Mouse (Mus musculus): ENCODE measurements around the gene Traf6. TPM values are rescaled to one million over a fixed set of nuclear protein-coding genes. Genes with fewer than 3 reads are reported as not detected.

The Traf6 gene
- polyA plus RNA-seq, 1 experiment from 2014 or later, result 2.8 TPM

DNA sequence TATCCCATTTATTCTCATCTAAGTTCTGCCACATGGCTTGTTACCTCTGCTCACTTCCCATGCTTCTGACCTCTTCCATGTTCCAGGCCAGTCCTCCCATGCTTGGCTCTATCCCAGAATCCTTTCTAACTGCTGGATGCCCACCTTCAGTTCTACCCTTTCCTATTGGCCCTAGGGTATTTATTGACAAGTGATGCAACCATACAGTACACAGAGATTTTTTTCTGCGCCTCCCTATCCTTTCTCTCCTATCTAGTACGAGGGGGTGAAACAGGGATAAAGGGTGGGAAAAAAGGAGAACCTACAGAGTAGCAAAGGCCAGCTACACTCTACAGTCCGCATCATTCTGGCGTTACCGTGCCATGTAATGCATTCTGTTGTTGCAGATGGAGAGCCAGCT lies 9.8 kb downstream of the Traf6 start:
- H3K27me3 ChIP-seq (ENCODE audit: insufficient read depth, low read length), result no peaks in the 10 kb centered on the region
- H3K9ac ChIP-seq (replicated peaks), result no peak overlapping the region
- peaks cover 64% of the 10 kb centered on the region for H3K36me3 ChIP-seq (replicated peaks; ENCODE audit: insufficient read depth, low read length)
- ATAC-seq, result 0 out of 2 replicates have a peak, but pooled peaks have one; percentile 21
- H3K4me1 ChIP-seq (ENCODE audit: insufficient read depth), result no peaks in the 10 kb centered on the region
- DNase-seq, result no peak
- H3K9me3 ChIP-seq (ENCODE audit: low read length), result no peaks in the 10 kb centered on the region
- WGBS (ENCODE audit: insufficient replicate concordance), result 82% methylated on average over 5 of the region's 5 CpGs
- no peak overlapping the region for H3K27ac ChIP-seq (ENCODE audit: low read depth)
- TF ChIP-seq EP300 (IDR thresholded peaks at IDR 0.05; ENCODE audit: low read depth) (no peak), CTCF (IDR thresholded peaks at IDR 0.05; ENCODE audit: low read depth) (no peak)
- no peak overlapping the region for H3K4me3 ChIP-seq (ENCODE audit: low read depth, low read length)
- H3K4me2 ChIP-seq (ENCODE audit: low read depth, low read length), result no peak overlapping the region

- ATAC-seq, result no peak
These were observed 12.1 kb downstream of the Traf6 start for GRCm38 (mm10) chr2:101690252-101690827.

GRCm38 (mm10) chr2:101693043-101693442 lies 14.8 kb downstream of the Traf6 start:
- 63% methylated on average over 4 of the region's 4 CpGs for WGBS (ENCODE audit: insufficient replicate concordance)
- H3K4me1 ChIP-seq (ENCODE audit: insufficient read depth), result peaks cover 3% of the 10 kb centered on the region; the same call in 1 of the 2 replicates
- no peak overlapping the region for H3K4me3 ChIP-seq (ENCODE audit: low read depth, low read length)
- H3K9me3 ChIP-seq (ENCODE audit: low read length), result no peaks in the 10 kb centered on the region
- ATAC-seq (no peak), DNase-seq (no peak)
- peaks cover 53% of the 10 kb centered on the region for H3K36me3 ChIP-seq (replicated peaks; ENCODE audit: insufficient read depth, low read length)
- no peak for TF ChIP-seq CTCF (IDR thresholded peaks at IDR 0.05; ENCODE audit: low read depth)
- no peak for TF ChIP-seq EP300 (IDR thresholded peaks at IDR 0.05; ENCODE audit: low read depth)
- no peaks in the 10 kb centered on the region for H3K27me3 ChIP-seq (ENCODE audit: insufficient read depth, low read length)
- H3K4me2 ChIP-seq (ENCODE audit: low read depth, low read length), result no peak overlapping the region
- no peak overlapping the region for H3K9ac ChIP-seq (replicated peaks)
- no peak overlapping the region for H3K27ac ChIP-seq (ENCODE audit: low read depth)

More at GRCm38 (mm10) chr2:101690252-101690827, 12.1 kb downstream of the Traf6 start:
- Histone ChIP-seq H3K27ac (ENCODE audit: low read depth) (no peak overlapping the region), H3K4me2 (ENCODE audit: low read depth, low read length) (no peak overlapping the region), H3K27me3 (ENCODE audit: insufficient read depth, low read length) (no peaks in the 10 kb centered on the region), H3K4me1 (ENCODE audit: insufficient read depth) (no peaks in the 10 kb centered on the region), H3K4me3 (ENCODE audit: low read depth, low read length) (no peak overlapping the region), H3K9ac (replicated peaks) (no peak overlapping the region), H3K9me3 (ENCODE audit: low read length) (no peaks in the 10 kb centered on the region), H3K36me3 (replicated peaks; ENCODE audit: insufficient read depth, low read length) (peaks cover 59% of the 10 kb centered on the region)
- DNase-seq, result no peak
- TF ChIP-seq EP300 (IDR thresholded peaks at IDR 0.05; ENCODE audit: low read depth), result no peak
- no peak for TF ChIP-seq CTCF (IDR thresholded peaks at IDR 0.05; ENCODE audit: low read depth)
- WGBS (ENCODE audit: insufficient replicate concordance), result 82% methylated on average over 9 of the region's 9 CpGs

- Histone ChIP-seq H3K27me3 (ENCODE audit: insufficient read depth, low read length) (no peaks in the 10 kb centered on the region), H3K9ac (replicated peaks) (no peak overlapping the region), H3K9me3 (ENCODE audit: low read length) (no peaks in the 10 kb centered on the region), H3K4me1 (ENCODE audit: insufficient read depth) (peaks cover 8% of the 10 kb centered on the region), H3K4me3 (ENCODE audit: low read depth, low read length) (no peak overlapping the region), H3K4me2 (ENCODE audit: low read depth, low read length) (no peak overlapping the region), H3K36me3 (replicated peaks; ENCODE audit: insufficient read depth, low read length) (peaks cover 53% of the 10 kb centered on the region), H3K27ac (ENCODE audit: low read depth) (no peak overlapping the region)
- DNase-seq (no peak), ATAC-seq (no peak)
- 53% methylated on average over 5 of the region's 5 CpGs for WGBS (ENCODE audit: insufficient replicate concordance)
- no peak for TF ChIP-seq EP300 (IDR thresholded peaks at IDR 0.05; ENCODE audit: low read depth)
- TF ChIP-seq CTCF (IDR thresholded peaks at IDR 0.05; ENCODE audit: low read depth), result peak; percentile 55
These were observed 15.5 kb downstream of the Traf6 start for GRCm38 (mm10) chr2:101693577-101694215.

DNA sequence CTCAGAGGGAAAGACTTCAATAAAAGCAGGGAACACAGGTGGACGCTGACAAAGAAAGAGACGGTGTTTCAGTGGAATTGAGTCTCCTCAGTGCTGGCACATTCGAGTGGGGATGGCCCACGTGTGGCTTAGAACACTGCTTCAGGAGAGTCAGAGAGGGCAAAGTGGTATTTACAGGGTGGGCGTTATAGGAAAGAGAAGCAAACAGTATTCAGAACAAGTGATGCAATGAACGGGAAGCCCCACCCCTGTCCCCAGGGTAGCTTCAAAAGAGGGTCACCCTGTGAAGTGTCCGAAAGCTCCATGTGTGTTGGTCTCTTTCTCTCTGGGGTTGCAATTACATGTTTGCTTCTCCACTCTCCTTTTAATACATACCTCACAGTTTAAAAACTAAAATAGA lies 17.4 kb downstream of the Traf6 start:
- Histone ChIP-seq H3K27ac (ENCODE audit: low read depth) (peak overlapping the region; percentile 49; the same call in 1 of the 2 replicates), H3K9me3 (ENCODE audit: low read length) (no peaks in the 10 kb centered on the region), H3K4me2 (ENCODE audit: low read depth, low read length) (no peak overlapping the region), H3K9ac (replicated peaks) (no peak overlapping the region), H3K4me1 (ENCODE audit: insufficient read depth) (peaks cover 12% of the 10 kb centered on the region), H3K36me3 (replicated peaks; ENCODE audit: insufficient read depth, low read length) (peaks cover 41% of the 10 kb centered on the region), H3K27me3 (ENCODE audit: insufficient read depth, low read length) (no peaks in the 10 kb centered on the region), H3K4me3 (ENCODE audit: low read depth, low read length) (no peak overlapping the region)
- ATAC-seq (peak; percentile 94), DNase-seq (peak; percentile 45)
- no peak for TF ChIP-seq CTCF (IDR thresholded peaks at IDR 0.05; ENCODE audit: low read depth)
- TF ChIP-seq EP300 (IDR thresholded peaks at IDR 0.05; ENCODE audit: low read depth), result no peak
- 59% methylated on average over 7 of the region's 7 CpGs for WGBS (ENCODE audit: insufficient replicate concordance)

- ATAC-seq, result no peak
- peaks cover 23% of the 10 kb centered on the region for H3K36me3 ChIP-seq (replicated peaks; ENCODE audit: insufficient read depth, low read length)
- no peak overlapping the region for H3K9ac ChIP-seq (replicated peaks)
- no peak overlapping the region for H3K4me3 ChIP-seq (ENCODE audit: low read depth, low read length)
- 40% methylated on average over 4 of the region's 4 CpGs for WGBS (ENCODE audit: insufficient replicate concordance)
- H3K4me2 ChIP-seq (ENCODE audit: low read depth, low read length), result no peak overlapping the region
- H3K27ac ChIP-seq (ENCODE audit: low read depth), result no peak overlapping the region
- H3K27me3 ChIP-seq (ENCODE audit: insufficient read depth, low read length), result no peaks in the 10 kb centered on the region
- no peaks in the 10 kb centered on the region for H3K9me3 ChIP-seq (ENCODE audit: low read length)
- TF ChIP-seq CTCF (IDR thresholded peaks at IDR 0.05; ENCODE audit: low read depth) (no peak), EP300 (IDR thresholded peaks at IDR 0.05; ENCODE audit: low read depth) (no peak)
- H3K4me1 ChIP-seq (ENCODE audit: insufficient read depth), result peaks cover 12% of the 10 kb centered on the region
- no peak for DNase-seq
These were observed 21.1 kb downstream of the Traf6 start for GRCm38 (mm10) chr2:101699284-101699683.
